Mouse (Mus musculus) kidney, adult 2 months (tissue): ENCODE data around the gene 1700016H13Rik.

Experiments
- CTCF ChIP-seq: fragments of 200-500 bp; conservative IDR thresholded peaks from 2 replicates; pipeline ENCODE4 v1.5.1; 2011; ENCODE audit warnings: low read depth, mild to moderate bottlenecking, control low read depth, low read length, moderate library complexity, mixed read lengths; ENCODE audit not compliant: insufficient read depth, insufficient read length
- POLR2A ChIP-seq: fragments of 200-500 bp; IDR thresholded peaks from one replicate; pipeline ENCODE4 v1.6.1; 2011; ENCODE audit warnings: low read depth, low read length, control low read depth

GRCm38 (mm10) chr5:103637162-103637561 lies 18.6 kb downstream of the 1700016H13Rik start:
- no peak for TF ChIP-seq CTCF
- no peak for TF ChIP-seq POLR2A
